Mouse (Mus musculus) kidney, postnatal 14 days (tissue): ENCODE data around the gene Cdkn1a.
A peak's percentile ranks its signal among the peaks of the same experiment; 100 is the strongest.
"Not testable (repeated sequence)": the region's sequence is repeated elsewhere in the genome, so short reads cannot be mapped to it uniquely, and the experiment has no call there.

ENCODE experiments used
- DNase-seq: peaks from one replicate; pipeline ENCODE4 v3.0.0; 2022; ENCODE audit warnings: mixed read lengths

Cdkn1a gene

DNA sequence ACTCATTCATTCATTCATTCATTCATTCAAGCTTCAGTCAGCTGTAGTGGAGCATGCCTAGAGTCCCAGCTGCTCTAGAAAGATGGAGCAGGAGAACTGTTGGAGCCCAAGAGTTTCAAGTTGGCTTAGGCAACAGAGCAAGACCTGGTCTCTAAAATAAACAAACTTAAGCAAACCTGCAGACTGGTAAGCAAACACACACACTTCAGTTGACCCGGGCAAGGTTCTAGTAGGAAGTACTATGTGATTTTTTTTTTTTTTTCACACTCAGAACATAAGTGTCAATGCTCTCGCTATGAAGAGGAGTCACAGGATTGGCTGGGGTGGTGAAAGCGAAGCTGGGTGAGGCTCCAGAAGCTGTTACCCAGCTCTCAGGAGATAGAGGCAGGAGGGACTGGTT is 31.2 kb upstream of the Cdkn1a start:
- no peak for DNase-seq

GRCm38 (mm10) chr17:29060946-29061345 is 29.8 kb upstream of the Cdkn1a start:
- DNase-seq = no peak

DNA sequence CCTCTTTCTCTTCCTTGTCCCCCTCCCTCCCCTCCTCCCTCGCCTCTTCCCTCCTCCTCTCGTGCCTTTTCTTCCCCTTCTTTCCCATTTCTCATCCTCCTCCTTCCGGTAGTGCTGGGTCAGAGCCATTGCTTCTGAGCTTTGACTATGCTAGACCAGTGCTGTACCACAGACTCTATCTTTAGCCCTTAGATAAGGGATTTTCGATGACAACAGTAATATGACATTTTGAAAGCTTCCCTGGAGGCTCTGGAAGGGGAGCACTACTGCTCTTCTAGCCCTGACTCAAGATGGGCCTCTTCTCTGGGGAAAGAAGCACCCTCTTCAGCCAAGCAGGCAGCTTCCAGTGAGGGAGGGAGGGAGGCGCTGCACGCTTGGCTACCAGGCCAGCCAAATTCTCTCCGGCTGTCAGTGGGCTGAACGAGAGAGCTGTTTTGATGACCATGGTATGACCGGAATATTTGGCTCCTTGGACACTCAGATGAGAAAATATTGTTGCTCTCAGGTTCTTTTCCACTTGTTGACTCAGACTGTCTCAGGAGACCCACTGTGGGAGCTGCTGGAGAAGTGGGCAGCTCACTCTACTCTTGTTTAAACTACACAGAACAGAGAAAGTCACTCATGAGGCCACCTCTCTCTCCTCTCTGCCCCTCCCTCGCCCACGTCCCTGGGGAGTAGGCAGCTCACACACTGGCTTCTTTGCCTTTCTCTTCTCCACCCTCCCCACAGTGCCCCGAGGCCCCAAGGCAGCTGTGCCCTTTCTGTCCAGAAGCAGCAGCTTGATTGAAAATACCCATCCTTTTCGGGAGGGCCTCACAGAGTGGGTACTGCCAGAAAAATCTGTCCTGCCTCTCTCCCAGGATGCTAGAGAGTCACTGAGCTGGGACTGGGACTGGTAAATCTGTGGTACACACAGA is 28.4 kb upstream of the Cdkn1a start:
- DNase-seq = no peak

DNA sequence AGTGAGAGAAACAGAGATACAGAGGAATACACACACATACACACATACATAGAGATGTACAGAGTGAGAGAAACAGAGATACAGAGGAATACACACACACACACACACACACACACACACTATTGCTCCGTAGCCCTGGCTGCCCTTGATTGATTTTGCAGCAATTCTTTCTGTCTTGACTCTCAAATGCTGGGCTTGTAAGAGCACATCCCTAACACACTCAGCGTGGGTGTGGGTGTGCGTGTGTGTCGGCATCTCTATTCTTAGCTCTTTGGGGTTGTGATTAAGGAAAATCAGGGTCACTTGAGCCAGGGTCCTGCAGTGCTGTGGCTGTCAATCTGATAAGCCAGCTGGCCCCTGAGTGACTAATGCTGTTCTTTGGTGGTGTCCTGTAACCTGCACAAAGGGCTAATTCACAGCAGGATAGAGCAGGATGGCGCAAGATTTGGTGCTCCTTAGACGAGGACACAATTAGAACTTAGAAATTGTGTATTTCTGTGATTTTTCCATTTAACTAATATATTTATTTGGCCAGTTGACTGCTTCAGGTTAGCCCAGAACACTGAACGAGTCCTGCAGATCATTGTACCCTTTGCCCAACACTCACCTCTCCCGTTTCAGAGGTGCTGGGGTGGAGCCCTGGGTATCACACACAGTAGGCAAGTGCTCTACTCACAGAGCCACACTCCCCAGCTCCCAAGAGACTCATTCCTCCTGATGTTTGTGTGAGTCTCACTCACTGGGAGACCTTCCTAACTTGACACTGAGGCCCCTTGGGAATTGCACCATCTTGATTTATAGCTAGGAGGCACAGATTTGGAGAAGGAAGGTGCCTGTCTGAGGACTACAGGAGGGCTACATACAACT is 27.4 kb upstream of the Cdkn1a start:
- no peak for DNase-seq

DNA sequence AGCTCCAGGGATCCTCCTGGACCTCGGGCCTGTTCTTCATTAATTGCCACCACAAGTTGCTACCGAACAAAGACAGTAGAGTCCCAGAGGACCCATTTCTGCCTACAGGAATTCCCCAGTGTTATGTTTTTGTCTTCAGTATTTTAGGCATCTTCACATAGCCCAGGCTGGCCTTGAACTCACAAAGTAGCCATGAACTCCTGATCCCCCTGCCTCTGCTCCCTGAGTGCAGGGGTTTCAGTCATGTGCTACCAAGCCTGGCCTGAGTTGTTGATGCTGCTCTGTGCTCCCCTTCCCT is 26.8 kb upstream of the Cdkn1a start:
- no peak for DNase-seq

DNA sequence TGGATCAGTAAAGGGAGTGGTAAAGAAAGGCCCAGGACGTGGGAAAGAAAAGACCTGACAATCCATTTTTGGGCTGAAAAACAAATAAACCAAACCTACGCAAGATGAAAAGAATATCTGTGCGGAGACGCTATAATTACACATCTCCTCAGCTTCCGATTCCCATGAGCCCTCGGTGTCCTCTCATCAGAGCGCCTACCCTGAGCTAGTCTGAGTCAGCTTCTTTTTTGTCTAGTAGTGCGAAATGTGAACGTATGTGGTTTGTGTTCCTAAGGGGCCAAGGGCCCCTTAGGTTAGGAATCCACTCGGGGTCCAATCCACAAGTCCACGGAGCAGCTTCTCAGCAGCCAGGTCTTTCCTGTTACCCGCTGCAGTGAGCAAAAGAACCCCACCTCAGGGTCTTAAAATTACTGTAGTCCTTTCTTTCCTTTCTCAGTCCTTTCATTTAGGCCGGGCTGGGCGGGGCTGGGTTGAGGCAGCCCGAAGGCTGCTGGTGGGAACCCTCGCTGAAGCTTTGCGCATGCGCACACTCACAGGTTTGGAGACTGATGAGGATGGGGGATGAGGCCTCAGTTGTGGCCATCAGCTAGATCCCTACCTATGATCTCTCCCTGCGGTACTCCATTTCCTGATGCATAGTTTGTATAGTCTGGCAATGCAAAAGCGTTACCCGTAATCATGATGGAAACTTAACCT is 25.4 kb upstream of the Cdkn1a start:
- no peak for DNase-seq

GRCm38 (mm10) chr17:29065971-29066370 is 24.8 kb upstream of the Cdkn1a start:
- DNase-seq = no peak

DNA sequence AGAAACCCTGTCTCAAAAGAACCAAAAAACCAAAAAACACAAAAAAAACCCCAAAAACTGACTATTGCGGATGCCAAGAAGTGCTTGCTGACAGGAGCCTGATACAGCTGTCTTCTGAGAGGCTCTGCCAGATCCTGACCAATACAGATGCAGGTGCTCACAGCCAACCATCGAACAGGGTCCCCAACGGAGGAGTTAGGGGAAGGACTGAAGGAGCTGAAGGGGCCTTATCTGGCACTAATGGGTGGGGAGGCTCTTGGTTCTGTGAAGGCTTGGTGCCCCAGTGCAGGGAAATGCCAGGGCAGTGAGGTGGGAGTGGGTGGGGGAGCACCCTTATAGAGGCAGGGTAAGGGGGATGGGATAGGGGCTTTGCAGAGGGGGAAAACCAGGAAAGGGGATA is 23.4 kb upstream of the Cdkn1a start:
- not testable (repeated sequence) for DNase-seq

DNA sequence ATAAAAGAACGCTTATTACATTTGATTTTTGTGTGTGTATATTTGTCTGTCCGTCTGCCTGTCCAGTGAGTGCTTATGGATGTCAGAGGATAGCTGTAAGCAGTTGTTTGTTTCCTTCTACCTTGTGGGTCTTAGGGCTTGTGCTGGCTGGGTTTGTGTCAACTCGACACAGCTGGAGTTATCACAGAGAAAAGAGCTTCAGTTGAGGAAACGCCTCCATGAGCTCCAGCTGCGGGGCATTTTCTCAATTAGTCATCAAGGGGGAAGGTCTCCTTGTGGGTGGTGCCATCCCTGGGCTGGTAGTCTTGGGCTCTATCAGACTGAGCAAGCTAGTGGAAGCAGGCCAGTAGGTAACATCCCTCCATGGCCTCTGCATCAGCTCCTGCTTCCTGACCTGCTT is 22.9 kb upstream of the Cdkn1a start:
- no peak for DNase-seq

DNA sequence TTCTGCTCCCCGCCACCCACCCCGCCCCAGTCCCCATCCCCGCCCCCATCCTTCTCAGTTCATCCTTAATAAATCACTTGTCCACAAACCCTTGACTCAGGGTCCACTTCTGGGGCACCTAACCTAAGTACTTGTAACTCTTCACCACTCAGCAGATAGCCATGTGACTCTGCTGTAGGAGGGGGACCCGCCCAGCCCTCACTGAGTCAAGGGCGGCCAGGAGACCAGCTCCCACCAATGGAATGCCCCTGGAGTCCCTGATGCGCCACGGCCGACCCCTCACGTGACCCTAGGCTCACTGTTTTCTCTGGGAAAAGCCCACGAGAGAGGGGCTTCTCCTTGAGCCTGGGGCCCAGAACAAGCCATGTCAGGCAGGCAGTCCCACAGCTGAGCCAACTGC is 21.7 kb upstream of the Cdkn1a start:
- DNase-seq = no peak

GRCm38 (mm10) chr17:29071820-29072219 is 19.0 kb upstream of the Cdkn1a start:
- no peak for DNase-seq

DNA sequence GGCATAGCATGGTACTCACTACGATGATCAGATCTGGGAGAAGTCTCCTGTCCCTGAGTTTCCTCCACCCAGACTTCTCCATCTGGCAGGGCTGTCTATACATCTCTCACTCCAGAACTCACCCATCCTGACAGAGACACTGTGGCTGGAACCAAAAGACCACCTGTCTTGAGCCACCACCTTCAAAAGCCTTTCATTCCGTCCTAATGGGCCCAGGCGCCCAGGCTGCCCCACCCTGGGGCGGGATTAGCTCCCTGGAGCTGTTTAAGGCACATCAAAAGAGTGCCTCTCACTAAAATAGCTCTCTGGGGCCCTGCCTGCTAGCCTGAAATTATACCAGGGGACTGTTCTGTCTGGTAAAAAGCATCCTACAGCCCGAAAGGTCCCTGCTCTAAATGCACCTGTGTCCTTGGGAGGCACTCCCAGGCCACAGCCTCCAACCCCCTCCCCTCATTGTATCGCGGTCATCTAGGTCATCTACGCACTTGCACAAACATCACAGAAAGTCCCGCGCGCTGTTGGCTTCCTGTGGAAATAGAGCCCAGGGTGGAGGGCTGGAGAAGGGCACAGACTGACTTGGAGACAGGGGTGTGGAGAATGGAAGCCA is 18.0 kb upstream of the Cdkn1a start:
- DNase-seq = no peak

DNA sequence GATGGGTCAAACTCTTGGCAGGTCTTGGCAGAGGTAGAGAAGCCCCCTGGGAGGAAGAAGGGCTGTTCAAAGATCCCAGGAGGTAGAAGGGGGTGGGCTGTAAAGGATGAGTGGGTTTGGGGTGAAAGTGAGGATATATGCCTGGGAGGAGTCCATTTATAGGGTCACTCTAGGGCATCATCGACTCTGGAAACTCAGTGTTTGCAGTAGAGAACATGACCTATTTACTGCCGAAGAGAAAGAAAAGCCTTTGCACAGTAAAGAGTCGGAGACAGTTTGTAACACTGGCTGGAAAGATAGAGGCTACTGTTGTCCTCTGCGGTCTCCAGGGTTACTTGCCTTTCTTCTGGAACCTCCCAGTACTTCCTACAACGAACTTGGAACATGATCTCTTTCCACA is 17.5 kb upstream of the Cdkn1a start:
- DNase-seq = no peak

- no peak for DNase-seq
Measured at GRCm38 (mm10) chr17:29074085-29074484, 16.7 kb upstream of the Cdkn1a start.

DNA sequence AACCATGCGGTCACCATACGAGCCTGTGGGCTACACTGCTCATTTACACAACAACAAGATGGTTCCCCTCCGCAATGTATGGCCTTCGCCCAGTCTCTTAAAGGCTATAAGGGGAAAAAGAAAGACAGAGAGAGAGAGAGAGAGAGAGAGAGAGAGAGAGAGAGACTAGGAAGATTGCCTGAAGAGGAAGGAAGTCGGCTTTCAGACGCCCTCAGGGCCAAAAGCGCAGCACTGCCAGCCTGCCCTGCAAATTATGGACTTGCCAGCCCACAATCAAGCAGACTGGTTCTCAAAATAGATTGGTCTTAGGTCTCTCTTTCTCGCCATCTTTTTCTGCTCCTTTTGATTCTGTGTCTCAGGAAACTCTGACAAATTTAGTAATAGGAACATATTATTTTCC is 14.5 kb upstream of the Cdkn1a start:
- DNase-seq = no peak

DNA sequence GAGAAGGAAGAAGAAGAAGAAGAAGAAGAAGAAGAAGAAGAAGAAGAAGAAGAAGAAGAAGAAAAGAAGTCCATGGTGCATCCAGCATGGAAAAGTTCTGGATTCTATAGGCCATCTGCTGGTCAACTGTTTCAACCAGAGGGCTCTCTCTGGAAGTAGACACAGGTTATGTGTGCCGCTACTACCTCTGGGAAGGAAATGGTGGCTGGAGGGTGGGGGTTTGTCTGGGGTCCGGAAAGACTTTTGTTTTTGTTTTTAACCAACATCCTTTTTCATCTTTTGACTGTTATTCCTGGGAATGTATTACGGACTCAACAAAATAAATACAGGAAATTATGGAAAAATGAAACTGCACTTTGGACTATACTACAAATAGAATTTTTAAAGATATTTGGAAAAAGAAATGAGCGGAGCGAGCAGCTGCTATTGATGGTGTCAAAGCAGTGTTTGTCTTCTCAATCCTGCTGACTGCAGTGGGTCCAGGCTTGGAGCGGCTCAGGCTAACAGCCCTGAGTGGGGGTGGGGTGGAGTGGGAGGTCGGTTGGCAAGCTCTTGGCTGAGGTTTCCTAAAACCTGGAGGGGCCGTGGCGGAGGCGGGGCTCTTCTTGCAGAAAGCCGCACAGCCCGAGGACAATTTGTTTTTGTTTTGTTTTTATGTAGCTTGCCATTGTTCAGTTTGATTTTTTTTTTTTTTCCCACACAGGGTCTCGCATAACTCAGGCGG is 12.8 kb upstream of the Cdkn1a start:
- peak; percentile 65 for DNase-seq

- DNase-seq = peak; percentile 44
Measured at GRCm38 (mm10) chr17:29078519-29079383, 12.0 kb upstream of the Cdkn1a start.

DNA sequence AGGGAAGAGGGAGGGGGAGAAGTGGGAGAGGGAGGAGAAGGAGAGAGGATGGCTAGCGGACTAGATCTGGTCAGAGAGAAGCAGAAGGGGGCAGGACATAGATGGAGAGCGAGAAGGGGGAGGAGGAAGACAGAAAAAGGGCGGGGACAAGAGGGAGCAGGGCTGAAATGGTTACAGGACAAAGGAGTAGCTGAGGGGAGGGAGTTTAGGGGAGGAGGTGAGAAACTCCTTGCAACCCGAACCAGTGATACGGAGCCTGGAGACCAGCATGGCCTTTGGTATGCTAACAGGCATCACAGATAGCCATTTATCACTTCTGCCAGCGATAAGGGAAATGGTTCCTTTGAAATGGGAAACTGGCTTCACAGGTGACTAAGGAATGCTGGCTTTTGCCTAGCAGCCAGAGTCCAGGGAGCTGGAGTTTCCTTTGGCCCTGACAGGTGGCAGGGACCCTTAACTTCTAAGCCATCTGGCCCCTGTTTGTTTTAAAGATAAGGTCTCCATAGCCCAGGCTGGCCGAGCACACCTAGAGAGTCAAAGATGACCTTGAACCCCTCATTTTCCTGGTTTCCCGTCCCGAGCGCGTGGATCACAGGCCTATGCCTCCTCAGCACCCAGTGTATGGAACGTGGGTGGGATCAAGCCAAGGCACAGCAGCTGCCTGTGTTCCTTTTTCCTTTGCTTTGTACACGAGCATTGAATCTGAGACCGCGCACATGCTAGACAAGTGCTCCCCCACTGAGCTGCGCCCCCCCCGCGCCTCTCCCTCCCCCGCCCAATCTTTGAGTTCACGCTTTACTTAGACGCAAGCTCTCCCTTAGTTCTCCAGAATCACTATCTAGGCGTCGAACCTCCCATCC is 9.8 kb upstream of the Cdkn1a start:
- no peak for DNase-seq

- no peak for DNase-seq
Measured at GRCm38 (mm10) chr17:29081618-29082381, 9.0 kb upstream of the Cdkn1a start.

- DNase-seq = no peak
Measured at GRCm38 (mm10) chr17:29083586-29083985, 7.2 kb upstream of the Cdkn1a start.
